Mouse (Mus musculus) Muller cell, postnatal 12 days (primary cell): ENCODE results near the gene Wsb2.
"Not testable (repeated sequence)": the region's sequence is repeated elsewhere in the genome, so short reads cannot be mapped to it uniquely, and the experiment has no call there.

Experiments
- DNase-seq: peaks from one replicate; pipeline ENCODE4 v3.0.0-alpha.2; 2015; ENCODE audit errors: inconsistent ontology term

Gene Wsb2

DNA sequence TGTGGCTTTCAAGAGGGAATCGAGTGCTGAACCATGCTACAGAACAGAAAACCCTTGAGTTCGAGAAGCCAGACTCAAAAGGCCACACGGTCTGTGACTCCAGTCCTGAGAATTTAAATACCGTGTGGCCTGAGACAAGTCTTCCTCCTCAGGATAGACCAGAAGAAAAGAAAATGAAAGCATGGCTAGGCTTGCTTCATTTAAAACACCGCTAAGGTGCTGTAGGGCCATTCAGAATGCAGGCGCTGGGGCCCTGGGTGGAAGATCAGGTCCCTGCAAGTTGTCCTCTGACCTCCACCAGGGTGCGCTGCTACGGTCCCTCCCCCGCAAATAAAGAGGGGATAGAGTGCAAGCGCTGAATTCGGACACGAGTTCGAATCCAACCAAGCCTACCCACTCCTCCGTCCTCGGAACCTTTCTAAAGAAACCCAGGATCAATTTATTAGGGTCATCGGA is 31.2 kb downstream of the Wsb2 start:
- peak; percentile 68 for DNase-seq

DNA sequence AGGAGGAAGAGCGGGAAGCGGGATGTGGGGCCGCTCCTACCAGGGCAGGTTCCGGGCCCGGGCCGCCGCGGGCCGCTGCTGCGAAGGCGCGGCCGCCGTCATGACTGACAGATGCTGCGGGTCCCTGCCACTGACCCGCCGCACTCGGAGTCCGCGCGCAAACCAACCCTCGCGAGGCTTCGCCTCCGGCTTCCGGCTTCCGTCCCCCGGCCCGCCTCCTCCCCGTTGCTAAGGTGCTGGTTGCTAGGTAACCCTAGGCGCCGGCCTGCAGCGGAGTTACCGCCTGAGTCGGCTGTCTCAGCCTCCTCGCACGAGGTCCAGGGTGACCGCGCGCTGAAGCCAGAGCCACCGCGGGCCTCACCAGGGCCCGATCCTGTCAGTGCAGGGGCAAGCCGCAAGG is 31.8 kb downstream of the Wsb2 start, which contains the start of gene Rfc5:
TSS of gene Rfc5 (minus strand) at position 171 of the 400 bp plus-strand sequence.
- DNase-seq, result peak; percentile 97

DNA sequence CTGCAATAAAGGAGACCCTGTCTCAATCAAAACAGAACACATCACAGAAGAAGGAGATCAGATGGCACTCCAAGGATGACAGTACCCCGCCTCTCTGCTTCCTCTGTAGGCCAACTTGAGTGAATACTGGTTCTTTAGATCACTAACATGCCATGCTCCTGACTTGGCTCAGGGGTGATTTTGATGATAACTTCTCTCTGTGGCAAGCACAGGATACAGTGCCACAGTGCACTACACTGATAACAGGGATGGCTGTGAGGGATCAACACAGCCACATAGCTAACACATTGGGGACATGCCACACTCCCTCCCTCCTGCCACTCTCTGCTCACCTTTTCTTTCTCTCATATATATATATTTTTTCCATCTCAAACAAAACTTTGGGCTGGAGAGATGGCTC is 33.8 kb downstream of the Wsb2 start:
- DNase-seq, result no peak

DNA sequence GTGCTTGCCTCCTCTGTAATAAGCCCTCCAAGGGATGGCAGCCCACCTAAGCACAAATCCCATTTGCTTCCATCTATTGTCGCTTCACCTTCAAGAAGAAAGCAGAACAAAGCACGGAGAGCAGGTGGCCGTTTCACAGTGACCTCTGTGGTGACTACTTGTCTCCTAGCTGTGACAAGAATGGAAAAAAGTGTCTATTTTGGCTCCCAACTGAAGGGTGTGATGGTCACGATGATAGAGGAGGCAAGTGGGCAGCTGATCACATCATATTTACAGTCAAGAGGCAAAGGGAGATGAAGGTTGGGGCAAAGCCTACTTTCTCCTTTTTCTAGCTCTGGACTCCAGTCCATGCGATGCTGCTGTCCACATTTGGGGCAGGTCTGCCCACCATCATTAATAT is 38.7 kb downstream of the Wsb2 start:
- no peak for DNase-seq

DNA sequence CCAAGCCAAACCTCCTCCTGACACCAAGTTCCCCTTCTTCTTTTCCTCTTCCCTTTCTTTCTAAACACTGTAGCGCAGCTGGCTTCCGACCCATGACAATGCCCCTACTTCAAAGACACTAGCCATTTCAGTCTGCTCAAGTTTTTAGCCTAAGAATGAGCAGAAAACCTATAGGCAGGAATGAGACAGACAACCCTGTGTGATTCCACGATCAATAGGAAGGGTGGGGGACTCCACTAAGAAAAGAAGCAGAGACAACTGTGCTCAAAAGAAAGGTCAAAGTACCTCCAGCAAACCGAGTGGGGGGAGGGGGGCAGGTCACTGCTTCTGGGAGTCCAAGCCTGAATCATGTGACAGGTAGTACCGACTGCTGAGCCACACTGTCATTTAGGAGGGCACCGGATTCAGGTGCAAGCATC is 39.5 kb downstream of the Wsb2 start:
- no peak for DNase-seq

DNA sequence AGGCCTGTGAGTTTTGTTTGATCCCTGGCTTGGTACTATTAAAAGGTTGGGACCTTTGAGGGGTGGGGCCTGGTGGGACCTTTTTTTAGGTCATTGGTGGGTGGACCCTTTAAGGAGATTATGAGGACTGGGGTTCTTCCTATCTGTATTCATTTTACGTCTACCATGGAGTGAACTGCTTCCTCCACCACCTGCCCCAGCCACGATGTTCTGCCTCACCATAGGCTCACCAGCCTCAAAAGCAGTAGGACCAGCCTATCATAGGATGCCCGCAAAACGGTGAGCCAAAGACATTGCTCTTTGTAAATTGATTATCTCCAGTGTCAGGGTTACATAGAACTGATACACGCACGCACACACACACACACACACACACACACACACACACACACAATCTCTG is 40.3 kb downstream of the Wsb2 start:
- no peak for DNase-seq

DNA sequence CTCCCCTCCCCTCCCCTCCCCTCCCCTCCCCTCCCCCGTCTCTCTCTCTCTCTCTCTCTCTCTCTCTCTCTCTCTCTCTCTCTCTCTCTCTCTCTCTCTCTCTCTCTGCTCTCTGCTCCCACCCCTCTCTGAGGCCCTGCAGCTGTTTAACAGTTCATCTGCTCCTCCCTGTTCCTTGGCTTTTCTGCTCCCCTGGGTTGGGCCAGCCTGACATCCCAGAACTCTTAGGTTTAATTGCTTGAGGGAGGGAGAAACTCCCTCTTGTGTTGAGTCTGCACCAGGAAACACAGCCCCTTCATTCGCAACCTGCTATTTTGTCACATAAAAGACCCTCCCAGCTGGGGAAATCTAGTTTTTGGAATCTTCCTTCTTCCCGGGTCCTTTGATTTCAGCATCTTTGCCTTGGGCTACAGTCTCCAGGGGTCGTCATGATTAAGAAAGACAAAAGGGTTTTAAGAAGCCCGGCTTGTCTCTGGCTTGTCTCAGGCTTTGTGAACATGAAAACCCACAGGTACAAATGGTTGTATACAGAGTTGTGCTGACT is 41.0 kb downstream of the Wsb2 start:
- no peak for DNase-seq

DNA sequence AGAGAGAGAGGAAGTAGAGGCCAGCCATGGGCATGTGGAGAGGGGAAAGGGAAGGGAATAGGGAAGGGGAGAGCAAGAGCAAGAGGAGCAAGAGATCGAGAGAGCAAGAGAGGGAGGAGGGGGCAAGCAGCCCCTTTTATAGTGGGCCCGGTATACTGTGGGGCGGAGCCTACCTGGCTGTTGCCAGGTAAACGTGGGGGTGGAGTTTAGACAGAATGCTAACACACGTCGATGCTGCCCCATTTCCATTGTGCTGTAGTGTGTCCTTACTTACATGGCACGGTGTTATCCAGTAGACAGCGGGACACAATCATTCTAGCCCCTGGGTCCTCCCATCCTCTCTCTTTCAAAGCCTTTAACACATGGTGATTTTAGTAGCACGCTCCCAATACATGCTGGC is 42.2 kb downstream of the Wsb2 start:
- no peak for DNase-seq

DNA sequence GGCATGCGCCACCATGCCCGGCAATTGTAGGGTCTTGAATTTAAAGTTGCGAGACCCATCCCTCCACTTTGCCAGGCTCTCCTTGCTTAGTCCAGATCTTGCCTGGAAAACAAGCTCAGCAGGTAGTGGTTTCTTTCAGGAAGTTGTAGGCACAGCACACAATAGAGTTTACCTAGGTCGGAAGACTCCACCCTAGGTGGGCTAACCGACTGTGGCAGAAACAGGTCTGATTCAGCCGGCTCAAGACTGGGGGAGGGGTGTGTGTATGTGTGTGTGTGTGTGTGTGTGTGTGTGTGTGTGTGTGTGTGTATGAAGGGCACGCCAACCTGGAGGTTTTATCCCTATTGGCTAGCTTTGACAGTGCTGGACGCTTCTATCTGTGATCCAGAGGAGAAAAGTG is 46.5 kb downstream of the Wsb2 start:
- DNase-seq, result no peak

DNA sequence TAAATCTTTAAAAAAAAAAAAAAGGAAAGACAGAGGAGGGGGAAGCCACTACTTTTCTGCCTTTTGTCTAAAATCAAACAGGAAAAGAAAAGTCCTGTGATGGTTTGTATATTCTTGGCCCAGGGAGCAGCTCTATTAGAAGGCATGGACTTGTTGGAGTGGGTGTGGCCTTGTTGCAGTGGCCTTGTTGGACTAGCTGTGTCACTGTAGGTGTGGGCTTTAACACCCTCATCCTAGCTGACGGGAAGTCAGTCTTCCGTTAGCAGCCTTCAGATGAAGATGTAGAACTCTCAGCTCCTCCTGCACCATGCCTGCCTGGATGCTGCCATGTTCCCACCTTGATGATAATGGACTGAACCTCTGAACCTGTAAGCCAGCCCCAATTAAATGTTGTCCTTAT is 47.6 kb downstream of the Wsb2 start:
- not testable (repeated sequence) for DNase-seq

DNA sequence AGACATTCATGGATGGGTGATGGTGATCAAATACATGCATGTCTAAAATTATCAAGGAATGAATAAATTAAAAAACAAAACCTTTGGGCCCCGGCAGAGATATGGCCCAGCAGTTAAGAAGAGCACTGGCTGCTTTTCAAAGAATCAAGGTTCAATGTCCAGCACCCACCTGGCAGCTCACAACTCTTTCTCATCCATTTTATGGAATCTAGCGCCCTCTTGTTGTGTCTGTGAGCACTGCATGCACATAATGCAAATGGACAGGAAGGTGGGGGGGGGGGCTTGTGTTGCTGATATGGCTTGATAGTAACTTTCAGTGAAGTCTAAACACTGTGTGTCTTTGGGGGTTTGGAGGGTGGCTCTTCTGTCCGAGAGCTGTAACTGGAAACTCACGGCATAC is 51.1 kb downstream of the Wsb2 start:
- DNase-seq, result no peak

DNA sequence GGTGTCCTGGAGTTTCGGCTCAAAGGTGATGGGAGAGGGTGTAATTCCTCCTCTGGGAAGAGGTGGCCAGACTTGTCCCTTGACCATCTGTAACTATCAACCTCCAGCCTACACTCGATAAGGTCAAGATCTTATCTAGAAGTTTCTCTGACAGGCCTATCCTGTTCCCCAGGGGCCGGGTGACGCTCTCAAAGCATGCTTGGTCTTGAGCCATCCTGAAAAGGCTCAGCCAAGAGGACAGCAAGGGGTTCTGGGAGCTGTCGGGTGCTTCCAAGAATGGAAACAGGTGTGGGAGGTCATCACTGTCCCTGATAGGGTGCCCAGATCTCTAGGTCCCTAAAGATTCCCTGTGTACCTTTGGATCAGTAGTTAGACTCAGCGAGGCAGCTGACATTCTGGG is 52.3 kb downstream of the Wsb2 start:
- DNase-seq, result no peak

DNA sequence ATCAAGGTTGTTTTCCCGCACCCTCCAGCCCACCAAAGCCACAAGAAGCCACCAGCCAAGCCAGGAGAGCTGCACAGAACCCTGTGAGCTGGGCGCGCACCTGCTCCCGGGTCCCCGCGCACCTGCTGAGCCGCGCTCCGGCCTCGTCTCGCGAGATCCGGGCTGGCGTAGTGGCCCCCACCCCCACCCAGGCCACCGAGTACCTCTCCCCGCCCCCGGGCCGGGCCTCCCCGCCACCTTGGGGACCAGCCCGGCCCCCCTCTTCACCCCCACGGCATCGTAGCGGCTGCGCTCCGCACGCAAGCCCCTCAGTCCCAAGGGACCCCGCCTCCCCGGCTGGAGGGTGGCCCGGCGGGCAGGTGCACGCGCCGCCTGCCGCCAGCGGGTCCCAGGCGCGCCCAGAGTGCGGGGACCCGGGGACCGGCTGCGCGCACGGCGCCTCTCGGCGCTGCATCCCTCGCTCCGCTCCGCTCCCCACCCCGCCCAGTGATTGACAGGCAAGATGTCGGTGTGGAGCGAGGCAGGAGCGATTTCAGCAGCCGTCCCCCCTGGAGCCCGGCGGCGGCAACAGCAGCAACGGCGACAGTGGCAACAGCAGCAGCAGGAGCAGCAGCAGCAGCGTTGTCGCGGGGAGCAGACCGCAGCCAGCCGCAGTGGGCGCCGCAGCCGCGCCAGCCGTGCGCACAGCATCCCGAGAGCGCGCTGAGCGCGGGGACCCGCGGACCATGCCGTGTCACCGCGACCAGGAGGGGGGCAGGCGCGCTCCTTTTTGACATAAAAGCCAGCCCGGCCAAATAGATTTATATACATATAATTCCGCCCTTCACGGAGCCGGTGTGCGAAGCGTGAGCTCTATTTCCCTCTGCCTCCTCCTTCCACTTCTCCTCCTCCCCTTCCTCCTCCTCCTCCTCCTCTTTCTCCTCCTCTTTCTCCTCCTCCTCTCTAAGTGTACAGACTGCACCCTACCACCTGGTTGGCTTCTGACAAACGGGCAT is 56.7 kb downstream of the Wsb2 start, which contains the start of gene Ksr2:
TSS of gene Ksr2 (plus strand) at position 494 of the 995 bp plus-strand sequence.
- peak; percentile 64 for DNase-seq

DNA sequence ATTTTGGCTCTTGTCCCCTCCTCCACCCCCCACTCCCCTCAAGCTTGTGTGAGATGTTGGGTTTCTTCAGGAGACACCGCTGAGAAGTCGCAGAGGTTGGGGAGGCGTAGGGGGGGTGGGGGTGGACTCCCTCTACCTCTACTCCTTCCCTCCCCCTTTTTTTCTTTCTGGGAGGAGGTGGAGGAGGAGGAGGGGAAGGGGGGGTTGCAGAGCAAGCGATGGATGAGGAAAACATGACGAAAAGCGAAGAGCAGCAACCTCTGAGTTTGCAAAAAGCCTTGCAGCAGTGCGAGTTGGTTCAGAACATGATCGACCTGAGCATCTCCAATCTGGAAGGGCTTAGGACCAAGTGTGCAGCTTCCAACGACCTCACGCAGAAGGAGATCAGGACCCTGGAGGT is 57.5 kb downstream of the Wsb2 start:
- DNase-seq, result no peak

DNA sequence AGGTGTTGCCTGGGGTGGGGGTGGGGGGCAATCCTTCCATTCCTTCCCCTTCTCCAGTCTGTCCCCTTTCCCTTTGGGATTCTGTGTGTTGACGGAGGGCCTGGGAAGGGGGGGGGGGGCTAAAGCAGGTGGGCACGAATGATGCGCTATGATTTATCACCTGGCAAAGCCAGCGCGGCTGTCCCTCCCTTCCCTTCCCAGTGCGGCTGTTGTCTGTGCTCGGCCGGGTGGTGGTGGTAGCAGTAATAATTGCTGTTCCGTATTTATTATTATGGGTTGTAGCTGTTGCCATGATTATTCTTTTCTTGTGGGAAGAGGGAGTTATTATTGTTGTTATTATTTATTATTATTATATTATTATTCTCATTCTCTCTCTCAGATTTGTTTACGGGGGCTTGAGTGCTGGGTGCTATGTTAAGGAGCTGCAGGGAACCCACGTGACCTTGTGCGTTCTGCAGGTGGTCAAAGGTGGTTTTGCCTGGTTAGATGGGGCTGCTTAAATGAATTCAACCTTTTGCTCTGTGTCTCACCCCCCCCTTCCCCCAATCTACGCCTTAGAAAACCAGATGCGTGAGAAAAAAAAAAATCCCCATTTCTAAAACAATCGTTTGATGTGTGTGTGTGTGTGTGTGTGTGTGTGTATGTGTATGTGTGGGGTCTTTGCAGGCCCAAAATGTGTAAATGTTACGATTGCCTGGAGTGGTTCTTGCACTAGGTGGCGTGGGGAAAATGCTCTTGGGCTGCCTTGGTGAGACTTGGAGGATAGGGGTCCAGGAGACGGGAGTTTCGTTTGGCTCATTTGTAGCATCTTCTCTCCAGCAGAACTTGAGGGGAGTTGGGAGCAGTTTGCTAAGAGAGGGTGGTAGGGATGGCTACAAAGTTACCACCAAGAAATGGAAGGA is 58.2 kb downstream of the Wsb2 start:
- no peak for DNase-seq

DNA sequence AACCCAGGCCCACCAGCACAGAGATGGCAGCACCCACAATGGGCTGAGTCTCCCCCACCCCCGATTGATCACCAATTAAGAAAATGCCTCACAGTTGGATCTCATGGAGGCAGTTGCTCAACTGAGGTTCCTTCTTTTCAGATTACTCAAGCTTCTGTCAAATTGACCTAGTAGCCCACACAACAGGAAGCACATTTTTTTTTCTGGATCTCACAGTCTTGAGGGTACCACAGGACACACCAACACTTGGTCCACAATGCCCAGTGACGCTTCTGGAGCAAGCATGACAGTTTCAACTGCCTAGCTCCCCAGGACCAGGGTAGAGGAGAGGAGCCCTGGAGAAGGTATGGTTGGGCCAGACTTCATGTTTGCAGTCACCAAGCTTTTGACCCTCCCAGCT is 60.3 kb downstream of the Wsb2 start:
- no peak for DNase-seq
